Mouse (Mus musculus) lung, postnatal 14 days (tissue): ENCODE results near the gene Tead2.

Experiments used
- DNase-seq: peaks from one replicate; pipeline ENCODE4 v3.0.0; 2021

Tead2 gene

GRCm38 (mm10) chr7:45263006-45263607 lies 47.6 kb downstream of the Tead2 start:
- DNase-seq, result no peak

GRCm38 (mm10) chr7:45264348-45264747 lies 48.8 kb downstream of the Tead2 start:
- DNase-seq, result no peak

- DNase-seq, result no peak
Measured at GRCm38 (mm10) chr7:45265518-45265917, 50.0 kb downstream of the Tead2 start.

- DNase-seq, result no peak
Measured at GRCm38 (mm10) chr7:45272786-45273412, 57.3 kb downstream of the Tead2 start.

GRCm38 (mm10) chr7:45273672-45274071 lies 58.1 kb downstream of the Tead2 start:
- DNase-seq, result no peak

GRCm38 (mm10) chr7:45277136-45277760 lies 61.7 kb downstream of the Tead2 start, which contains the start of gene Slc6a21:
TSS of gene Slc6a21 (plus strand) at chr7:45277513.
- peak; percentile 85 for DNase-seq
